Mouse (Mus musculus) liver, embryonic 12.5 days (tissue): Measurements from ENCODE around the gene Cd46. TPM values are rescaled to one million over a fixed set of nuclear protein-coding genes. Genes with fewer than 3 reads are reported as not detected.

ENCODE experiments used
- ATAC-seq: fragments of 200-750 bp; cut with Nextera tagmentation; 2 replicates; pipeline ENCODE4 v1.8.0; 2017; ENCODE audit warnings: moderate number of reproducible peaks, mild to moderate bottlenecking, moderate library complexity
- H3K27ac ChIP-seq: fragments of 300-500 bp; sonication (generic); 2 replicates; pipeline ENCODE4 v1.5.1; 2016; ENCODE audit warnings: mild to moderate bottlenecking
- H3K27me3 ChIP-seq: fragments of 300-500 bp; sonication (generic); replicated peaks from 2 replicates; pipeline ENCODE4 v1.6.1; 2016; ENCODE audit warnings: mild to moderate bottlenecking, moderate library complexity
- H3K36me3 ChIP-seq: fragments of 300-500 bp; sonication (generic); 2 replicates; pipeline ENCODE4 v1.6.1; 2016; ENCODE audit warnings: mild to moderate bottlenecking, moderate library complexity
- H3K4me1 ChIP-seq: fragments of 300-500 bp; sonication (generic); 2 replicates; pipeline ENCODE4 v1.6.1; 2016
- H3K4me2 ChIP-seq: fragments of 300-500 bp; sonication (generic); 2 replicates; pipeline ENCODE4 v1.6.1; 2016; ENCODE audit warnings: mild to moderate bottlenecking, moderate library complexity
- H3K4me3 ChIP-seq: fragments of 300-500 bp; sonication (generic); 2 replicates; pipeline ENCODE4 v1.5.1; 2016; ENCODE audit warnings: mild to moderate bottlenecking, moderate library complexity
- H3K9ac ChIP-seq: fragments of 300-500 bp; sonication (generic); 2 replicates; pipeline ENCODE4 v1.6.1; 2016; ENCODE audit warnings: mild to moderate bottlenecking, moderate library complexity
- H3K9me3 ChIP-seq: fragments of 300-500 bp; sonication (generic); replicated peaks from 2 replicates; pipeline ENCODE4 v1.6.1; 2016; ENCODE audit warnings: mild to moderate bottlenecking, moderate library complexity
- WGBS: fragments of 180-500 bp; shearing (Covaris S2); methylation state at CpG from one replicate; pipeline ENCODE4 v1.1.7; 2016; ENCODE audit not compliant: insufficient replicate concordance; 5-methylcytosine and 5-hydroxymethylcytosine counted together
- polyA plus RNA-seq: library from polyadenylated mRNA; unstranded; fragments of >200 nt; fragmentation: Nextera tagmentation; extraction: Ambion mirVana; gene quantifications from 2 replicates; pipeline ENCODE4 v1.2.1, GENCODE M21; 2016

Cd46 gene
- 0.90 and 1.1 TPM in 2 replicates for polyA plus RNA-seq

DNA sequence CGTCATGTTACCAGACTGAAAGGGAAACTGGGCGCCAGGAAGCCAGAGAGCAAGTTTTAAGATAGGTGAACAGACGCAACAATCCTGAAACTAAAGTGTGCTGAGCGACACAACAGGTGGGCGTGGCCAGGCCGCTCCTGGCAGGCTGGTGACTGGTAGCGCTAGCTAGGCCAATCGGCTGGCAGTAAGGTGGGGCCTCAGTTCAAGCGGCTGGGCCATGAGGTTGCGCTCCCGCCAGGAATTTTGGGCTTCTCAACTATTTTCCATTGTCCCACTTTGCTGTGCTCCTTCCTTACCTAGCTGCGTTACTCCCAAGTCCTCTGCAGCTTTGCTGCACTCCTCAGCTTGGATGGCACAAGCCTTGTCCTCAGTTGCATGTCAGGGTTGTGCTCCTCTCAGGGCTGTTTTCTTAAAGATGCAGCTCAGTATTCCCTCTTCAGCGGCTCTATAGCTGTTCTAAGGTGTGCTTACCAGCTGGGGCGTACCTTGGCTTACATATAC is at the start of gene Cd46:
Gene Cd46 (minus strand): TSS at position 30 of the 501 bp plus-strand sequence.
- no peaks in the 10 kb centered on the region for H3K9me3 ChIP-seq
- H3K9ac ChIP-seq: peak within 1 kb of the TSS; percentile 72
- no peaks in the 10 kb centered on the region for H3K27me3 ChIP-seq
- H3K4me3 ChIP-seq: peak within 1 kb of the TSS; percentile 63
- peaks cover 54% of the 10 kb centered on the region for H3K4me1 ChIP-seq
- H3K27ac ChIP-seq: peak within 1 kb of the TSS; percentile 96
- peak; percentile 97 for ATAC-seq
- peaks cover 28% of the 10 kb centered on the region for H3K36me3 ChIP-seq
- 3% methylated on average over 14 of the region's 14 CpGs for WGBS
- peak within 1 kb of the TSS; percentile 84 for H3K4me2 ChIP-seq

DNA sequence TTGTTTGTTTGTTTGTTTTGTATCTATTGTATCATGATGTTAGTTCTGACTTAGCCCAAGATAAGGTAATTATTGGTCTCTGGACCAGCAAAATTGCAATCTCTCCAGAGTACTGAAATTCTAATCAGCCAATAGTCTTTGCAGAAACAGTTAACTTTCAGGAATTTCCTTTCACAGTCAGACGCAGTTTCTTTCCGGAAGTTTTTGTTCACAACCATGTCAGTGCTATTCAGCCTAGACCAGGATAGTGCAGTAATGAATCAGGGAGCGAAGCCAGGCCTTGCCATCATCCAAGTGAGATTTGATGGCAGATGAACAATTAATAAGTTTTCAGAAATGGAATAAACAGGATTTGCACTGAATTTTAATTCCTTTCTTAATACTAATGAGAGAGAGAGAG is 40.0 kb upstream of the Cd46 start:
- Histone ChIP-seq H3K9ac (peak overlapping the region; percentile 93), H3K9me3 (no peaks in the 10 kb centered on the region), H3K4me2 (peak overlapping the region; percentile 59), H3K4me3 (peak overlapping the region; percentile 75), H3K27ac (peak overlapping the region; percentile 98), H3K4me1 (peaks cover 18% of the 10 kb centered on the region), H3K27me3 (no peaks in the 10 kb centered on the region), H3K36me3 (peaks cover 23% of the 10 kb centered on the region)
- no peak for ATAC-seq
- whole genome bisulfite sequencing: 42% methylated on average over 3 of the region's 3 CpGs

- H3K36me3 ChIP-seq: peaks cover 27% of the 10 kb centered on the region
- H3K9ac ChIP-seq: peak overlapping the region; percentile 93
- peaks cover 18% of the 10 kb centered on the region for H3K4me1 ChIP-seq
- 10% methylated on average over 4 of the region's 4 CpGs for WGBS
- peak overlapping the region; percentile 75 for H3K4me3 ChIP-seq
- H3K4me2 ChIP-seq: peak overlapping the region; percentile 59
- no peaks in the 10 kb centered on the region for H3K9me3 ChIP-seq
- peak overlapping the region; percentile 98 for H3K27ac ChIP-seq
- no peaks in the 10 kb centered on the region for H3K27me3 ChIP-seq
- ATAC-seq: 0 out of 2 replicates have a peak, but pooled peaks have one; percentile 9
These were observed 39.6 kb upstream of the Cd46 start for GRCm38 (mm10) chr1:195131675-195132015.

DNA sequence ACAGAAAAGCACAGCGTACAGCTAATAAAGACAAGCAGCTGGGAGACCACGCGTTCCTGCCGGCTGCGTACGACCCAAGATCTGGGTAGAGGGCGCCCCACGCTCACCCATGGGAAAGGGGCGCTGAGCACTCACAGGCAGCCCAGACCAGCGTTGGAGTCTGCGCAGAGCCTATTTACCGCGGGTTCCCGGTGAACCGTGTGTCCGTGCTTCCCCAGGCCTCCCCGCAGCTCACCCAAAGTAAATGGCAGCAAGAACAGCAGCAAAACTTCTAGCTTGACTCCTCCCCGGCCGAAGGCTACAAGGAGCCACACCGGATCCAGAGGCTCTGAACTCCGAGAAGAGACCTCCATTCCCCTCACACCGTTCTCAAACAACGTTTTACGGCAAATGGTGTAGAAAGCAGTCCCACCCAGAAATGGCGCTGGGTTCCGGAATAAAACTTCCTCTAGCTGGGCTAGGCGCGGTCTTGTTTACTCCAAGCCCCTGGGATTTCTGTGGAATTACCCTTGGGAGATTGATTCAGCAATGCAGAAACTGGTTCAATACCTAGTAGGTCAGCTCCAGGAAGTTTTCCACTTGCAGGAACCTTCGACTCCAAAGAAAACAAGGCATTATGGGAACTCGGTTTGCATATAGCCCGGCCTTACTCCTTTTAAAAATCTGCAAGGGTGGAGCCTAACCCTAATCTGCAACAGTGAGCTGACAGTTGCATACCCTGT is 39.1 kb upstream of the Cd46 start, which contains the start of gene Cr1l:
Gene Cr1l (minus strand): TSS at position 634 of the 722 bp plus-strand sequence.
- peak within 1 kb of the TSS; percentile 98 for H3K27ac ChIP-seq
- ATAC-seq: peak; percentile 96
- H3K4me3 ChIP-seq: peak within 1 kb of the TSS; percentile 75
- H3K4me2 ChIP-seq: peak within 1 kb of the TSS; percentile 59
- H3K9me3 ChIP-seq: no peaks in the 10 kb centered on the region
- H3K9ac ChIP-seq: peak within 1 kb of the TSS; percentile 93
- H3K4me1 ChIP-seq: peaks cover 18% of the 10 kb centered on the region
- H3K36me3 ChIP-seq: peaks cover 30% of the 10 kb centered on the region
- no peaks in the 10 kb centered on the region for H3K27me3 ChIP-seq
- under 1% methylated on average over 31 of the region's 31 CpGs for WGBS

GRCm38 (mm10) chr1:195130479-195130878 is 38.4 kb upstream of the Cd46 start:
- H3K27ac ChIP-seq: peak overlapping the region; percentile 98
- H3K27me3 ChIP-seq: no peaks in the 10 kb centered on the region
- peaks cover 18% of the 10 kb centered on the region for H3K4me1 ChIP-seq
- 10% methylated on average over 2 of the region's 2 CpGs for WGBS
- H3K4me3 ChIP-seq: peak overlapping the region; percentile 75
- H3K4me2 ChIP-seq: peak overlapping the region; percentile 59
- peak overlapping the region; percentile 93 for H3K9ac ChIP-seq
- H3K9me3 ChIP-seq: no peaks in the 10 kb centered on the region
- H3K36me3 ChIP-seq: peaks cover 35% of the 10 kb centered on the region
- peak; percentile 57 for ATAC-seq

DNA sequence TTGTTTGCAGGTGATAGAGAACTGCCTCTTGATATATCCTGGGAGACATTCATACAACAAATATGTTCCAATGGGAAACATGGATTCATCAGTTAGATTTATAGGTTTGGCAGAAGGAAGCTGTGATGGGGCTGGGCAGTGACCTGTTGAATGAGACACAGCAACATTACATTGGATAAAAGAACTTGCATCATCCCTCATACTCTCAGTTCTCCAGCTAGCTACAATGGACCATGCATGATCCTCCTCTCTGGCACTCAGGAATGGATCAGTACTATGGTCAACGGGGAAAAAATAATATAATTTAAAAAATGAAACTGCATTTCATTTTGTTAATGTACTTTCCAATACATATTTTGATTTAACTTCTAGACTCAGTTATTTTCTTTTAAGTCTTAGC is 37.8 kb upstream of the Cd46 start:
- Histone ChIP-seq H3K4me2 (peak overlapping the region; percentile 62), H3K9ac (peak overlapping the region; percentile 52; the same call in 1 of the 2 replicates), H3K27me3 (no peaks in the 10 kb centered on the region), H3K4me3 (peak overlapping the region; percentile 49), H3K27ac (0 out of 2 replicates have a peak overlapping the region, but pooled peaks have one; percentile 25), H3K9me3 (no peaks in the 10 kb centered on the region), H3K4me1 (peaks cover 18% of the 10 kb centered on the region), H3K36me3 (peaks cover 42% of the 10 kb centered on the region)
- ATAC-seq: no peak
- 68% methylated on average over 1 of the region's 1 CpGs for WGBS

GRCm38 (mm10) chr1:195114414-195114813 is 22.4 kb upstream of the Cd46 start:
- Histone ChIP-seq H3K4me2 (peak overlapping the region; percentile 37), H3K4me3 (no peak overlapping the region), H3K27ac (peak overlapping the region; percentile 71), H3K9ac (no peak overlapping the region), H3K27me3 (no peaks in the 10 kb centered on the region), H3K9me3 (no peaks in the 10 kb centered on the region), H3K4me1 (peaks cover 28% of the 10 kb centered on the region), H3K36me3 (peaks cover 76% of the 10 kb centered on the region)
- peak; percentile 95 for ATAC-seq
- WGBS: 33% methylated on average over 1 of the region's 1 CpGs

- H3K4me2 ChIP-seq: peak overlapping the region; percentile 17
- H3K9ac ChIP-seq: no peak overlapping the region
- no peaks in the 10 kb centered on the region for H3K9me3 ChIP-seq
- H3K4me3 ChIP-seq: no peak overlapping the region
- peak; percentile 88 for ATAC-seq
- peaks cover 28% of the 10 kb centered on the region for H3K4me1 ChIP-seq
- no peaks in the 10 kb centered on the region for H3K27me3 ChIP-seq
- WGBS: 50% methylated on average over 4 of the region's 4 CpGs
- peaks cover 80% of the 10 kb centered on the region for H3K36me3 ChIP-seq
- peak overlapping the region; percentile 74 for H3K27ac ChIP-seq
These were observed 21.6 kb upstream of the Cd46 start for GRCm38 (mm10) chr1:195113621-195114020.

- WGBS: 10% methylated on average over 4 of the region's 4 CpGs
- no peaks in the 10 kb centered on the region for H3K27me3 ChIP-seq
- no peak overlapping the region for H3K4me3 ChIP-seq
- H3K9me3 ChIP-seq: no peaks in the 10 kb centered on the region
- peaks cover 25% of the 10 kb centered on the region for H3K4me1 ChIP-seq
- no peak overlapping the region for H3K27ac ChIP-seq
- ATAC-seq: peak; percentile 65
- H3K9ac ChIP-seq: no peak overlapping the region
- no peak overlapping the region for H3K4me2 ChIP-seq
- H3K36me3 ChIP-seq: peaks cover 77% of the 10 kb centered on the region
These were observed 8.6 kb upstream of the Cd46 start for GRCm38 (mm10) chr1:195100693-195101092.

DNA sequence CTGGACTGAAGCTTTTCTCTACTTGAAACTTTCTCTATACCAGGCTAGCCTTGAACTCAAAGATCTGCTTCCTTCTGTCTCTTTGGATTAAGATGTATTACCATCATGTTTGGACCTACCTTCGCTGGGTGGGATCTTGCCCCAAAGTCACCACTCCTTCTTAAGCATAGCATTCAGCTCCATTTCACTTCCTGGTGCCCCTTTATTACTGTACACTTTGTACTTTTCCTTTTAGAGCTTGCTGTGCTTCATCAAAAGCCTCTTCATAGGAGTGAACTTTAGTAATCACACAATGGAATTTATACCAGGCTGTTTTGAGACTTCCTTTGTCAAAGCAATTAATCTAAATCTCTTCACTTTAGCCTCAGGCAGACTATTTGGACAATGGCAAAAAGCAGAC is 6.0 kb upstream of the Cd46 start:
- no peaks in the 10 kb centered on the region for H3K27me3 ChIP-seq
- H3K4me3 ChIP-seq: no peak overlapping the region
- H3K36me3 ChIP-seq: peaks cover 67% of the 10 kb centered on the region
- H3K9me3 ChIP-seq: no peaks in the 10 kb centered on the region
- H3K4me1 ChIP-seq: peaks cover 39% of the 10 kb centered on the region
- no peak overlapping the region for H3K27ac ChIP-seq
- WGBS: 78% methylated on average over 1 of the region's 1 CpGs
- H3K4me2 ChIP-seq: no peak overlapping the region
- no peak overlapping the region for H3K9ac ChIP-seq
- no peak for ATAC-seq

- Histone ChIP-seq H3K9me3 (no peaks in the 10 kb centered on the region), H3K27me3 (no peaks in the 10 kb centered on the region), H3K4me2 (peak overlapping the region; percentile 84), H3K9ac (peak overlapping the region; percentile 72), H3K27ac (peak overlapping the region; percentile 96), H3K4me3 (peak overlapping the region; percentile 63), H3K4me1 (peaks cover 49% of the 10 kb centered on the region), H3K36me3 (peaks cover 23% of the 10 kb centered on the region)
- WGBS: 11% methylated on average over 11 of the region's 11 CpGs
- ATAC-seq: peak; percentile 97
These were observed 290 bp downstream of the Cd46 start for GRCm38 (mm10) chr1:195091699-195092219.

DNA sequence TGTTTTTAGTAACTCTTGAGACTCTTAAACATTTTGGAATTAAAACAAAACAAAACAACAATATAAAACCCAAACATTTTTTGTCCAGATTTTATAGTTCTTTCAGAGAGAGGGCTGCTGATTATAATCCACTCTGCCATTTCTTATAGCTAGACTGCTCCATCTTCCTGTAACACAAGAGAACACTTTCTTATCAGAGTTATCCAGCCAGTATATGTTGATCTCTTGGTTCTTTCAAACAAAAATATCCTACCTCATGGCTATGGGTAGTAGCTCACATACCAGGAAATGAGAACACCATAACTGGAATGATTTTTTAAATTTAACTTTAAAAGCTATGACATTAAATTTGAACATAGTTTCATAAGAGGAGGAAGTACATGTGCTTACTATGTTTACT is 9.9 kb downstream of the Cd46 start:
- H3K4me3 ChIP-seq: no peak overlapping the region
- H3K27ac ChIP-seq: no peak overlapping the region
- no peak overlapping the region for H3K9ac ChIP-seq
- ATAC-seq: peak; percentile 76; the same call in 1 of the 2 replicates
- H3K36me3 ChIP-seq: no peaks in the 10 kb centered on the region
- no peaks in the 10 kb centered on the region for H3K4me1 ChIP-seq
- no peaks in the 10 kb centered on the region for H3K27me3 ChIP-seq
- no peak overlapping the region for H3K4me2 ChIP-seq
- no peaks in the 10 kb centered on the region for H3K9me3 ChIP-seq
